ENCODE assay signal across 7 mouse cellular contexts in the genomic region with DNA sequence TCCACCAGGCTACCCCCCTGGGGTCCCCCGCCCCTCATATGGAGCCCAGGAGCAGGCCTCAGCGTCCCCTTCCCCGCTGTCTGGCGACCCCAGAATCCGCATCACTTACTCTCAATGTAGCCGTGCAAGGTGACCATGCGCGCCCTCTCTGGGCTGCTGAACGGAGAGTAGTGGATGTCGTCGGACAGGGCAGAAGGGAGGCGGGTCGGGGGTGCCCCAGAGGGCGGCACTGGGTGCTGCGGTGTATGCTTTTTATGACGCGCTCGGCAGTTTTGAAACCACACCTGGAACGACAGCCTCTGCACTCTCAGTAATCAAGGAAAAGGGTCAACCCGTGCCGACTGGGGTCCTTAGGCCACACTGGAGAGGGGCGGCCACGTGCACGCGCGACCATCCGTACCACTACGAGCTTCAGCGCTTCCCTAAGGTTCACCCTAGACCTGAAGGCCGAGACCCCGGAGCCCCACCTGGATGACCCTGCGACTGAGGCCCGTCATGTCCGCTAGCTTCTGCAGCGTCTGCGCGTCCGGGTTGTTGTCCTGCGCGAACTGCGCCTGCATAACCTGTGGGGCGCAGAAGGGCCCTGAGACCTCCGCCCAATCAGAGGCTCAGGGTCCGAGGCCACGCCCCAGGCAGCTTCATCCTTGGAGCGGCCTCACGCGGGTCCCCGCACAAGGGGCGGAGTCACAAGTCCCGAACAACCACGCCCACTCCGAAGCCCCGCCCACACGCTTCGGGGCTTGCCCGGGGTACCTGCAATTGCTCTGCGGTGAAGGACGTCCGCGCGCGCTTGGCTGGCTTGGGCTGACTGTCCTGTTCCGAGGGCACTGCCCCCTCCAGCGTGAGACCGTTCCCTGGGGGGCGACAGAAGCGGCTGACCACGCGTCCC. TPM values are rescaled to one million over a fixed set of nuclear protein-coding genes. Genes with fewer than 3 reads are reported as not detected.
DNase-seq lines count a peak whose midpoint lies in the region; ATAC-seq and TF ChIP-seq lines count a peak whose summit lies in the region.

No protein-coding gene starts in this region.

- no peak overlapping the region for H3K27ac ChIP-seq in ES-Bruce4 (ENCODE audit: insufficient read depth, low read length)
- no peak overlapping the region for H3K27ac ChIP-seq in hindbrain, embryonic 12.5 days
- no peak overlapping the region for H3K27ac ChIP-seq in limb, embryonic 15.5 days
- no peak overlapping the region for H3K27ac ChIP-seq in midbrain, embryonic 14.5 days (replicated peaks; ENCODE audit: low read depth, low read length)
- no peak overlapping the region for H3K27ac ChIP-seq in stomach, postnatal 0 days (replicated peaks)

- H3K36me3 ChIP-seq in ES-Bruce4 (ENCODE audit: control insufficient read depth, insufficient read depth, low read length, poor library complexity, severe bottlenecking): no peaks in the 10 kb centered on the region
- H3K36me3 ChIP-seq in erythroblast, embryonic 14.5 days (ENCODE audit: control insufficient read depth): no peaks in the 10 kb centered on the region
- H3K36me3 ChIP-seq in hindbrain, embryonic 12.5 days: no peaks in the 10 kb centered on the region
- no peaks in the 10 kb centered on the region for H3K36me3 ChIP-seq in limb, embryonic 15.5 days
- H3K36me3 ChIP-seq in midbrain, embryonic 14.5 days (ENCODE audit: control insufficient read depth, insufficient read depth, low read length): no peaks in the 10 kb centered on the region
- H3K36me3 ChIP-seq in stomach, postnatal 0 days (ENCODE audit: control insufficient read depth, insufficient read depth, low read length): no peaks in the 10 kb centered on the region

- H3K4me2 ChIP-seq in hindbrain, embryonic 12.5 days (replicated peaks): peak overlapping the region; percentile 70
- peak overlapping the region; percentile 81 for H3K4me2 ChIP-seq in limb, embryonic 15.5 days
- H3K4me2 ChIP-seq in midbrain, embryonic 14.5 days (ENCODE audit: low read length): peak overlapping the region; percentile 67
- peak overlapping the region; percentile 68 for H3K4me2 ChIP-seq in stomach, postnatal 0 days (replicated peaks; ENCODE audit: low read depth)

- H3K4me3 ChIP-seq in ES-Bruce4 (ENCODE audit: low read depth, low read length): peak overlapping the region; percentile 74
- H3K4me3 ChIP-seq in erythroblast, embryonic 14.5 days (replicated peaks): peak overlapping the region; percentile 54
- H3K4me3 ChIP-seq in hindbrain, embryonic 12.5 days: peak overlapping the region; percentile 37
- peak overlapping the region; percentile 42 for H3K4me3 ChIP-seq in limb, embryonic 15.5 days
- H3K4me3 ChIP-seq in midbrain, embryonic 14.5 days (replicated peaks; ENCODE audit: low read depth, low read length): peak overlapping the region; percentile 36
- peak overlapping the region; percentile 35 for H3K4me3 ChIP-seq in stomach, postnatal 0 days (ENCODE audit: low read depth, low read length)

- no peak for TF ChIP-seq CTCF in ES-Bruce4 (IDR thresholded peaks at IDR 0.05; ENCODE audit: low read depth, low read length)
- TF ChIP-seq CTCF in stomach, postnatal 0 days (IDR thresholded peaks at IDR 0.05; ENCODE audit: low read depth): no peak

- H3K27me3 ChIP-seq in ES-Bruce4 (ENCODE audit: control insufficient read depth, insufficient read depth, low read length, poor library complexity, severe bottlenecking): peaks cover 5% of the 10 kb centered on the region; the same call in 1 of the 2 replicates
- H3K27me3 ChIP-seq in erythroblast, embryonic 14.5 days (ENCODE audit: control insufficient read depth): peaks cover 88% of the 10 kb centered on the region
- peaks cover 97% of the 10 kb centered on the region for H3K27me3 ChIP-seq in hindbrain, embryonic 12.5 days
- H3K27me3 ChIP-seq in limb, embryonic 15.5 days: peaks cover 97% of the 10 kb centered on the region
- H3K27me3 ChIP-seq in midbrain, embryonic 14.5 days (ENCODE audit: control insufficient read depth, insufficient read depth, low read length): peaks cover 83% of the 10 kb centered on the region
- peaks cover 25% of the 10 kb centered on the region; the same call in 1 of the 2 replicates for H3K27me3 ChIP-seq in stomach, postnatal 0 days (ENCODE audit: control insufficient read depth, insufficient read depth, low read length)

- H3K4me1 ChIP-seq in ES-Bruce4 (ENCODE audit: control insufficient read depth, insufficient read depth, low read length): no peaks in the 10 kb centered on the region
- H3K4me1 ChIP-seq in erythroblast, embryonic 14.5 days (ENCODE audit: control insufficient read depth): peaks cover 9% of the 10 kb centered on the region
- H3K4me1 ChIP-seq in hindbrain, embryonic 12.5 days: peaks cover 13% of the 10 kb centered on the region
- H3K4me1 ChIP-seq in limb, embryonic 15.5 days: peaks cover 19% of the 10 kb centered on the region
- peaks cover 9% of the 10 kb centered on the region; the same call in 1 of the 2 replicates for H3K4me1 ChIP-seq in midbrain, embryonic 14.5 days (ENCODE audit: control insufficient read depth, insufficient read depth, low read length)
- H3K4me1 ChIP-seq in stomach, postnatal 0 days (replicated peaks; ENCODE audit: control insufficient read depth, insufficient read depth): 0 out of 2 replicates have a peak, but pooled peaks cover 3% of the 10 kb centered on the region

- H3K9ac ChIP-seq in ES-Bruce4 (ENCODE audit: low read depth, poor library complexity, severe bottlenecking): peak overlapping the region; percentile 62
- H3K9ac ChIP-seq in hindbrain, embryonic 12.5 days: peak overlapping the region; percentile 49; the same call in 1 of the 2 replicates
- H3K9ac ChIP-seq in limb, embryonic 15.5 days: no peak overlapping the region
- H3K9ac ChIP-seq in midbrain, embryonic 14.5 days (replicated peaks; ENCODE audit: low read length): no peak overlapping the region
- peak overlapping the region; percentile 23; the same call in 1 of the 2 replicates for H3K9ac ChIP-seq in stomach, postnatal 0 days (ENCODE audit: low read length)

- peak; percentile 97 for DNase-seq in ZHBTc4 (ENCODE audit: low read depth, low spot score)
- DNase-seq in midbrain, embryonic 14.5 days: peak; percentile 72
- peak; percentile 72 for DNase-seq in stomach, postnatal 0 days (ENCODE audit: low spot score)

- H3K9me3 ChIP-seq in ES-Bruce4 (replicated peaks; ENCODE audit: control insufficient read depth, insufficient read depth, low read length, poor library complexity, severe bottlenecking): no peaks in the 10 kb centered on the region
- H3K9me3 ChIP-seq in erythroblast, embryonic 14.5 days (ENCODE audit: control insufficient read depth, low read length): peaks cover 3% of the 10 kb centered on the region; the same call in 1 of the 2 replicates
- no peaks in the 10 kb centered on the region for H3K9me3 ChIP-seq in hindbrain, embryonic 12.5 days (replicated peaks)
- no peaks in the 10 kb centered on the region for H3K9me3 ChIP-seq in limb, embryonic 15.5 days
- H3K9me3 ChIP-seq in midbrain, embryonic 14.5 days (ENCODE audit: control insufficient read depth, low read length): no peaks in the 10 kb centered on the region
- H3K9me3 ChIP-seq in stomach, postnatal 0 days (ENCODE audit: control insufficient read depth, low read length): no peaks in the 10 kb centered on the region

- ATAC-seq in hindbrain, embryonic 12.5 days (ENCODE audit: low FRiP score): peak; percentile 83
- peak; percentile 61 for ATAC-seq in limb, embryonic 15.5 days (ENCODE audit: insufficient number of reproducible peaks, low FRiP score, low TSS enrichment, low read depth)
- ATAC-seq in midbrain, embryonic 14.5 days (ENCODE audit: low FRiP score, low TSS enrichment): peak; percentile 76
- peak; percentile 62 for ATAC-seq in stomach, postnatal 0 days (ENCODE audit: low FRiP score, low TSS enrichment)

- TF ChIP-seq EP300 in ES-Bruce4 (IDR thresholded peaks at IDR 0.05; ENCODE audit: insufficient read depth, low read depth, low read length): no peak
- no peak for TF ChIP-seq EP300 in stomach, postnatal 0 days (optimal IDR thresholded peaks at IDR 0.05)

- TF ChIP-seq POLR2A in ES-Bruce4 (IDR thresholded peaks at IDR 0.05; ENCODE audit: insufficient read depth, low read length): peak; percentile 51

- under 1% methylated on average over 70 of the region's 70 CpGs for WGBS in hindbrain, embryonic 12.5 days
- WGBS in limb, embryonic 15.5 days: 2% methylated on average over 69 of the region's 70 CpGs
- WGBS in midbrain, embryonic 14.5 days: under 1% methylated on average over 70 of the region's 70 CpGs
- WGBS in stomach, postnatal 0 days: 8% methylated on average over 69 of the region's 70 CpGs

RNA-seq across cellular contexts. Expression of gene Lhx6, which starts 14.1 kb away (rescaled TPM):
- 0.94 and 1.1 TPM in 2 replicates for polyA plus RNA-seq in ES-Bruce4 (2011; ENCODE audit: insufficient read depth, insufficient read length, low read depth, missing spikeins)
- 0.02 TPM in 1 of 2 replicates, not detected in the other for polyA plus RNA-seq in erythroblast, embryonic 14.5 days (2012)
- polyA plus RNA-seq in hindbrain, embryonic 12.5 days (2016; fragmentation: Nextera tagmentation; extraction: Ambion mirVana): 1.4 and 2.7 TPM in 2 replicates
- polyA plus RNA-seq in limb, embryonic 15.5 days (2015; fragmentation: Nextera tagmentation; extraction: Ambion mirVana): 0.65 and 0.92 TPM in 2 replicates
- 0.46 TPM in 1 of 2 replicates, not detected in the other for polyA plus RNA-seq in midbrain, embryonic 14.5 days (2014; fragmentation: Nextera tagmentation; extraction: Ambion mirVana)
- 0.41 and 0.79 TPM in 2 replicates for polyA plus RNA-seq in stomach, postnatal 0 days (2015; fragmentation: Nextera tagmentation; extraction: Ambion mirVana)

RNA-seq across cellular contexts. Expression of gene Morn5, which starts 41.8 kb away (rescaled TPM):
- not detected in 2 replicates for polyA plus RNA-seq in ES-Bruce4 (2011; ENCODE audit: insufficient read depth, insufficient read length, low read depth, missing spikeins)
- not detected in 2 replicates for polyA plus RNA-seq in erythroblast, embryonic 14.5 days (2012)
- polyA plus RNA-seq in hindbrain, embryonic 12.5 days (2016; fragmentation: Nextera tagmentation; extraction: Ambion mirVana): 3.2 and 3.6 TPM in 2 replicates
- 0.52 TPM in 1 of 2 replicates, not detected in the other for polyA plus RNA-seq in limb, embryonic 15.5 days (2015; fragmentation: Nextera tagmentation; extraction: Ambion mirVana)
- 0.54 and 1.5 TPM in 2 replicates for polyA plus RNA-seq in midbrain, embryonic 14.5 days (2014; fragmentation: Nextera tagmentation; extraction: Ambion mirVana)
- not detected in 2 replicates for polyA plus RNA-seq in stomach, postnatal 0 days (2015; fragmentation: Nextera tagmentation; extraction: Ambion mirVana)

RNA-seq across cellular contexts. Expression of gene Ndufa8, which starts 41.9 kb away (rescaled TPM):
- polyA plus RNA-seq in ES-Bruce4 (2011; ENCODE audit: insufficient read depth, insufficient read length, low read depth, missing spikeins): 59.0 and 65.7 TPM in 2 replicates
- 6.0 and 7.6 TPM in 2 replicates for polyA plus RNA-seq in erythroblast, embryonic 14.5 days (2012)
- 171 and 179 TPM in 2 replicates for polyA plus RNA-seq in hindbrain, embryonic 12.5 days (2016; fragmentation: Nextera tagmentation; extraction: Ambion mirVana)
- polyA plus RNA-seq in limb, embryonic 15.5 days (2015; fragmentation: Nextera tagmentation; extraction: Ambion mirVana): 210 and 231 TPM in 2 replicates
- 263 and 316 TPM in 2 replicates for polyA plus RNA-seq in midbrain, embryonic 14.5 days (2014; fragmentation: Nextera tagmentation; extraction: Ambion mirVana)
- 237 and 242 TPM in 2 replicates for polyA plus RNA-seq in stomach, postnatal 0 days (2015; fragmentation: Nextera tagmentation; extraction: Ambion mirVana)

RNA-seq across cellular contexts. Expression of gene Mrrf, which starts 45.1 kb away (rescaled TPM):
- polyA plus RNA-seq in ES-Bruce4 (2011; ENCODE audit: insufficient read depth, insufficient read length, low read depth, missing spikeins): 28.3 and 35.9 TPM in 2 replicates
- polyA plus RNA-seq in erythroblast, embryonic 14.5 days (2012): 0.26 and 0.36 TPM in 2 replicates
- polyA plus RNA-seq in hindbrain, embryonic 12.5 days (2016; fragmentation: Nextera tagmentation; extraction: Ambion mirVana): 23.0 and 24.8 TPM in 2 replicates
- 27.3 and 30.1 TPM in 2 replicates for polyA plus RNA-seq in limb, embryonic 15.5 days (2015; fragmentation: Nextera tagmentation; extraction: Ambion mirVana)
- 30.6 and 33.6 TPM in 2 replicates for polyA plus RNA-seq in midbrain, embryonic 14.5 days (2014; fragmentation: Nextera tagmentation; extraction: Ambion mirVana)
- polyA plus RNA-seq in stomach, postnatal 0 days (2015; fragmentation: Nextera tagmentation; extraction: Ambion mirVana): 19.2 and 21.0 TPM in 2 replicates

RNA-seq across cellular contexts. Expression of gene Rbm18, which starts 45.5 kb away (rescaled TPM):
- 33.6 and 40.6 TPM in 2 replicates for polyA plus RNA-seq in ES-Bruce4 (2011; ENCODE audit: insufficient read depth, insufficient read length, low read depth, missing spikeins)
- 1.2 and 1.7 TPM in 2 replicates for polyA plus RNA-seq in erythroblast, embryonic 14.5 days (2012)
- polyA plus RNA-seq in hindbrain, embryonic 12.5 days (2016; fragmentation: Nextera tagmentation; extraction: Ambion mirVana): 129 TPM in 2 replicates
- 68.7 and 69.3 TPM in 2 replicates for polyA plus RNA-seq in limb, embryonic 15.5 days (2015; fragmentation: Nextera tagmentation; extraction: Ambion mirVana)
- polyA plus RNA-seq in midbrain, embryonic 14.5 days (2014; fragmentation: Nextera tagmentation; extraction: Ambion mirVana): 151 and 172 TPM in 2 replicates
- polyA plus RNA-seq in stomach, postnatal 0 days (2015; fragmentation: Nextera tagmentation; extraction: Ambion mirVana): 33.7 and 34.0 TPM in 2 replicates

Comparison
In these comparisons a context has a peak if more than half of its experiments do, and no peak if none do; other contexts are left out.
1. H3K9ac ChIP-seq: peak in ES-Bruce4 (single experiment), hindbrain, embryonic 12.5 days (single experiment) and stomach, postnatal 0 days (single experiment); none in limb, embryonic 15.5 days (single experiment) and midbrain, embryonic 14.5 days (single experiment).
2. Peak in every context shown above with its lines, with median percentiles within 50 percentile points of each other: H3K4me3 ChIP-seq, DNase-seq, ATAC-seq and H3K4me2 ChIP-seq.